Mouse (Mus musculus) midbrain, embryonic 16.5 days (tissue): ENCODE data around the gene Stk24. TPM values are rescaled to one million over a fixed set of nuclear protein-coding genes. Genes with fewer than 3 reads are reported as not detected.
A peak's percentile ranks its signal among the peaks of the same experiment; 100 is the strongest.

ENCODE experiments used
- ATAC-seq: fragments of 200-750 bp; cut with Nextera tagmentation; 2 replicates; pipeline ENCODE4 v1.8.0; 2017; ENCODE audit warnings: moderate TSS enrichment
- H3K27ac ChIP-seq: fragments of 300-500 bp; sonication (generic); 2 replicates; pipeline ENCODE4 v1.5.1; 2014; ENCODE audit warnings: mild to moderate bottlenecking, low read length, mixed read lengths
- H3K27me3 ChIP-seq: fragments of 300-500 bp; sonication (generic); 2 replicates; pipeline ENCODE4 v1.6.1; 2014; ENCODE audit warnings: low read depth, low read length, mixed read lengths; ENCODE audit not compliant: control insufficient read depth, insufficient read depth
- H3K36me3 ChIP-seq: fragments of 300-500 bp; sonication (generic); 2 replicates; pipeline ENCODE4 v1.6.1; 2014; ENCODE audit warnings: mild to moderate bottlenecking, low read length, moderate library complexity, mixed read lengths; ENCODE audit not compliant: control insufficient read depth, insufficient read depth
- H3K4me1 ChIP-seq: fragments of 300-500 bp; sonication (generic); 2 replicates; pipeline ENCODE4 v1.6.1; 2014; ENCODE audit warnings: mild to moderate bottlenecking, low read length, mixed read lengths; ENCODE audit not compliant: control insufficient read depth, insufficient read depth
- H3K4me2 ChIP-seq: fragments of 300-500 bp; sonication (generic); 2 replicates; pipeline ENCODE4 v1.6.1; 2014; ENCODE audit warnings: mild to moderate bottlenecking, low read length, mixed read lengths
- H3K4me3 ChIP-seq: fragments of 300-500 bp; sonication (generic); 2 replicates; pipeline ENCODE4 v1.5.1; 2014; ENCODE audit warnings: low read depth, mild to moderate bottlenecking, low read length, moderate library complexity, mixed read lengths
- H3K9ac ChIP-seq: fragments of 300-500 bp; sonication (generic); 2 replicates; pipeline ENCODE4 v1.6.1; 2014; ENCODE audit warnings: low read depth, low read length, mixed read lengths
- H3K9me3 ChIP-seq: fragments of 300-500 bp; sonication (generic); replicated peaks from 2 replicates; pipeline ENCODE4 v1.6.1; 2014; ENCODE audit warnings: mild to moderate bottlenecking, low read length, mixed read lengths; ENCODE audit not compliant: control insufficient read depth, poor library complexity, severe bottlenecking
- WGBS: fragments of 180-500 bp; shearing (Covaris S2); extraction: QIAGEN DNeasy Blood & Tissue Kit; methylation state at CpG from one replicate; pipeline ENCODE4 v1.1.7; 2014; 5-methylcytosine and 5-hydroxymethylcytosine counted together
- polyA plus RNA-seq: library from polyadenylated mRNA; unstranded; fragments of >200 nt; fragmentation: Nextera tagmentation; extraction: Ambion mirVana; gene quantifications from 2 replicates; pipeline ENCODE4 v1.2.1, GENCODE M21; 2015

The Stk24 gene
- polyA plus RNA-seq, 1 experiment from 2014 or later: 14.5 TPM

DNA sequence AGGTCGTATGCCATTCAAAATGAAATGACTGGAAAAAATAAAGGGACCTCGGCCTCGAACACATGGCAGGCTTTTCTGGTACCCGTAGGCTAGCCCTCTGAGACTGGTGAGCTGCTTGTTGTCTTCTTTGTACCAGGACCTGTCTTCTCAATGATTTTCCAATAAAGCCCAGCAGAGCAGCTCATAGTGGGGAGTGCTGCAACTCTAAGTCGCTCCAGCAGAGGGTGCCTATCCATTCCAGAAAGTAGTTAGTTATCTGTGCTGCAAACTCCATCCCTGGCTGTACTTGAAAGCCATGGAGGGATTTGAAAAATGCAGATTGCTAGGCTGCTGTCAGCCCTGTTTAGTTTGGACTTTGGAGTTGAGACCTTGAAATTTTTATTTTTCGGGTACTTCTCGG lies 120.0 kb downstream of the Stk24 start:
- H3K4me1 ChIP-seq: no peaks in the 10 kb centered on the region
- no peak overlapping the region for H3K4me2 ChIP-seq
- H3K4me3 ChIP-seq: no peak overlapping the region
- H3K9me3 ChIP-seq: no peaks in the 10 kb centered on the region
- WGBS: 45% methylated on average over 7 of the region's 7 CpGs
- H3K36me3 ChIP-seq: peaks cover 3% of the 10 kb centered on the region; the same call in 1 of the 2 replicates
- H3K9ac ChIP-seq: no peak overlapping the region
- H3K27ac ChIP-seq: 0 out of 2 replicates have a peak overlapping the region, but pooled peaks have one; percentile 48
- ATAC-seq: peak; percentile 59; the same call in 1 of the 2 replicates
- H3K27me3 ChIP-seq: no peaks in the 10 kb centered on the region

DNA sequence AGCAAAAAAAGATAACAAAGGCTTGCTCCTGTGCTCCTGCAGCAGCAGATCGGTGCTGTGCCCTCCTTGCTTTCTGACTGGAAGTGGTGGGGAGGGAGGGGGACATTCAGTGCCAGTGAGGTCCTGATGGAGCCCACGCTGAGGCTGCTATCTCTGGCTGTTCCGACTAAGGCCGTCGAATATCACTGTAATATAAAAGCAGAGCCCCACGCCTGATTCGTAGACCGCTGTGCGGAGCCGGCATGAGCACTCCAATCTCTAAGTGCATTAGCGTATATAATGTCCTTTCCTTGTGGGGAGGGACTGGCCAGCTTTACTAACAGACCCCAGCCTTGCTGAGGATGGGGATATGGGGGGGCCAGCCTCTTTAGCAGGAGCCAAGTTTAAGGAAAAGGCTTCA lies 120.5 kb downstream of the Stk24 start:
- ATAC-seq: peak; percentile 11; the same call in 1 of the 2 replicates
- H3K4me1 ChIP-seq: no peaks in the 10 kb centered on the region
- H3K27ac ChIP-seq: peak overlapping the region; percentile 48; the same call in 1 of the 2 replicates
- peaks cover 3% of the 10 kb centered on the region; the same call in 1 of the 2 replicates for H3K36me3 ChIP-seq
- H3K9me3 ChIP-seq: no peaks in the 10 kb centered on the region
- WGBS: 41% methylated on average over 11 of the region's 11 CpGs
- H3K9ac ChIP-seq: no peak overlapping the region; the same call in 1 of the 2 replicates
- no peaks in the 10 kb centered on the region for H3K27me3 ChIP-seq
- no peak overlapping the region for H3K4me3 ChIP-seq
- no peak overlapping the region for H3K4me2 ChIP-seq

DNA sequence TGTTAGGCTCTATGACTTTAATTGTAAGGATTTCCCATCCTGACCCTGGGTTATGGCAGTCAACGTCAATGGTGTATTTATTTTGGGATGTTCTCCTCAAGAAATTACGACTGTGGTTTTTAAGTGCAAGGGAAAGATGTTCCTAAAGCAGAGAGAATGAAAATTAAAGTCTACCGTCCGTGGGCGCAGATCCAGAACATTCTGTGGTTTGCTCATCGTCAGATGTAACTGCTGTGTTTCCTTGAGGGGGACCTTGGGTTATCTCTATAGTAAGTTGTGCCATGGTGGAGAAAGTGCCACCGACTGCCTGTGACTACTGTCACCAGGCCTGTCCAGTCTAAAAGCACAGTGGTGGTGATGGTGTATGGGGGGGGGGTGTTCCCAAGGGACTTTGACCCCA lies 122.9 kb downstream of the Stk24 start:
- Histone ChIP-seq H3K4me1 (no peaks in the 10 kb centered on the region), H3K36me3 (peaks cover 5% of the 10 kb centered on the region; the same call in 1 of the 2 replicates), H3K4me2 (no peak overlapping the region), H3K4me3 (no peak overlapping the region), H3K27me3 (no peaks in the 10 kb centered on the region), H3K9me3 (no peaks in the 10 kb centered on the region), H3K27ac (no peak overlapping the region), H3K9ac (no peak overlapping the region)
- no peak for ATAC-seq
- WGBS: 94% methylated on average over 7 of the region's 7 CpGs

DNA sequence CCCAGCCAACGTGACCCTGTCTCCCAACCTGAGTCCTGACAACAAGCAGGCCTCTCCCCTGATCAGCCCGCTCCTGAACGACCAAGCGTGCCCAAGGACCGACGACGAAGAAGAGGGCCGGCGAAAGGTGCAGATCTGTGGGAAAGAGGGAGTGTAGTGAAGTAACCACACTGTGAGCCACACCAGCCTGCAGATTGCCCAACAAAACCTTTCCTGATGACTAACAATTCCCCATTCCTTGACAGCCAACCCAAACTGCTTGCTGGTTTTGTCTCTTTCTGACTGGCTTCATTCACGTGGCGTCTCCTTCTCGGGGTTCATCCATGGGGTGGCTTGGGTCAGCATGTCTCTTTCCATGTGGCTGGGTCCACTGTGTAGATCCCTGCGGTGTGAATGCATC lies 124.3 kb downstream of the Stk24 start:
- ATAC-seq: no peak
- Histone ChIP-seq H3K9ac (no peak overlapping the region), H3K9me3 (no peaks in the 10 kb centered on the region), H3K4me3 (no peak overlapping the region), H3K4me2 (no peak overlapping the region), H3K27me3 (no peaks in the 10 kb centered on the region), H3K27ac (no peak overlapping the region), H3K4me1 (no peaks in the 10 kb centered on the region), H3K36me3 (peaks cover 5% of the 10 kb centered on the region; the same call in 1 of the 2 replicates)
- WGBS: 91% methylated on average over 13 of the region's 13 CpGs

DNA sequence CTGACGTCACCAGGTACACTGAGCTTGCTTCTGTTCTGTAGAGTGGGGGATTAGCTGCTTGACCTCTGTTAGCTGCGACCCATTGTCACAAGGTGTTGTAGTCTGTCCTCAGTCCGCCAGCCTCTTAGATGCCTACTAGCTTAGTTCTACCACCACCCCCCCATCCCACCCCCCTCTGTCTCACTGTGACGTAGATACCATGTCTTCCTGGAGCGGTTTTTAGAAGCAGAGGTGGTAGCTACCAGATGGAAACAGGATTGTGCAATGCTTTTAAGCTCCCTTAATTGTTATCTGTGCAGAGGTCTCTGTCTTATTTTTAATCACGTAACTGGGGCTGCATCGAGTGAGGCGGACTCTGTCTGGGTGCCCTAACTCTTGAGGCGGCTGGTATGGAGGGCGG lies 124.9 kb downstream of the Stk24 start:
- no peaks in the 10 kb centered on the region for H3K9me3 ChIP-seq
- no peaks in the 10 kb centered on the region for H3K4me1 ChIP-seq
- no peaks in the 10 kb centered on the region for H3K27me3 ChIP-seq
- no peak overlapping the region for H3K4me3 ChIP-seq
- H3K4me2 ChIP-seq: no peak overlapping the region
- 88% methylated on average over 10 of the region's 10 CpGs for WGBS
- no peak overlapping the region for H3K9ac ChIP-seq
- H3K36me3 ChIP-seq: peaks cover 5% of the 10 kb centered on the region; the same call in 1 of the 2 replicates
- no peak overlapping the region for H3K27ac ChIP-seq
- no peak for ATAC-seq

DNA sequence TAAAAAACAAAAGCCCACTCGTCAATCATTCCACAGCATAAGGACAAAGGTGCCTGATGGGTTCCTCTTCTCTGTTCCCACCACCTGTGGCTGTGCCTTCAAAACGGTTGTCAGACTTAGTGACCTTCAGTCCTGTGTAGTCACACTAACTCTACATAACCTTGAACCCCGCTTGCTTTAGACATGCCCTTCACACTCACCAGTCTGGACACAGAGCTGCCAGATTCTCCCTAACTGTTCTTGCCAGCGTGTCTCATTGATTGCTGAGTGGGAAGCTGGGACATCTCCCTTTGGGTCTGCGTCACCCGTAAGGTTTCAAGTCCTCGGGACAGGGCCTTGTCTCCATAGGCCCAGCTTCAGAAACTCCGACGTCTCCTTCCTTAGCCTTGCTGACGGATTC lies 127.3 kb downstream of the Stk24 start:
- no peak overlapping the region for H3K4me2 ChIP-seq
- H3K27me3 ChIP-seq: no peaks in the 10 kb centered on the region
- H3K4me3 ChIP-seq: no peak overlapping the region
- no peak overlapping the region for H3K27ac ChIP-seq
- no peak for ATAC-seq
- H3K9ac ChIP-seq: no peak overlapping the region
- H3K4me1 ChIP-seq: no peaks in the 10 kb centered on the region
- 90% methylated on average over 10 of the region's 10 CpGs for WGBS
- H3K9me3 ChIP-seq: no peaks in the 10 kb centered on the region
- H3K36me3 ChIP-seq: peaks cover 2% of the 10 kb centered on the region; the same call in 1 of the 2 replicates

DNA sequence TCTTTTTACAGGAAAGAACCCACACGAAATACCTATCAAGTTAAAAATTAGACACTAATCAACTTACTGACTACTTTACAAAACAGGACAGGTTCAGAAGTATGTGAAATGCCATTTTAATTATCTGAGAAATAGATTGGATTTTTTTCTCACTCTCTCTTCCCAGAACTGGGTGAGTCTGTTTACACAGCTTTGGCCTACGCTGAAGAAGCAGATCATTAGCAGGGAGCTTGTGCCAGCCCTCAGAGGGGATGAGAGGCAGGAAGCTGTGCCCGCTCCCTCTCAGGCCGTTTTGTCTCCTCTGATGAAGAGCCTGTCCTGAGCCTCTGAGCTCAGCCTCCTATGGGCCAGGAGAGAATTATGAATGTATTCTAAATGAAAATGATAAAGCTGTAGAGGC lies 128.1 kb downstream of the Stk24 start:
- Histone ChIP-seq H3K4me3 (no peak overlapping the region), H3K9ac (no peak overlapping the region), H3K4me1 (no peaks in the 10 kb centered on the region), H3K4me2 (no peak overlapping the region), H3K9me3 (no peaks in the 10 kb centered on the region), H3K36me3 (peaks cover 2% of the 10 kb centered on the region; the same call in 1 of the 2 replicates), H3K27me3 (no peaks in the 10 kb centered on the region), H3K27ac (no peak overlapping the region)
- 69% methylated on average over 4 of the region's 4 CpGs for WGBS
- no peak for ATAC-seq

DNA sequence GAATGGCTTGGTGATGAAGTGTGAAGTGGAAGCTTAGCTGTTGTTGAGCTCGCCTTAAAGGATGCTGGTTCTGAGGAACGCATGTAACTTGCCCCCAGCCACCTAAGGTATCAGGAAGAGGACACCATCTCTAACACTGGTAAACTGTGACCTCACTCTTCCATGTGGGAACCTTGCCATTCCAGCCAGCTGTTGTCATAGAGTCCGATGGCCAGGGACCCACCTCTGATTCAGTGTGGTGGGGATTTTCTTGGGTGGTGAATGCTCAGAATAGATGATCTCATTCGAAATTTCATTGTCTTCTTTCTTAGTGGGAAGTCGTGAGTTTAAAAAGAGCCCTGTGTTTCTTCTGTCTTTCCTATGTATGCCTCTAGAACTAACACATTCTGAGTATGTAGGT lies 128.7 kb downstream of the Stk24 start:
- H3K4me3 ChIP-seq: no peak overlapping the region
- H3K4me2 ChIP-seq: no peak overlapping the region
- H3K4me1 ChIP-seq: no peaks in the 10 kb centered on the region
- no peak for ATAC-seq
- no peaks in the 10 kb centered on the region for H3K27me3 ChIP-seq
- WGBS: 70% methylated on average over 5 of the region's 5 CpGs
- H3K9me3 ChIP-seq: no peaks in the 10 kb centered on the region
- no peak overlapping the region for H3K27ac ChIP-seq
- no peak overlapping the region for H3K9ac ChIP-seq
- H3K36me3 ChIP-seq: peaks cover 2% of the 10 kb centered on the region; the same call in 1 of the 2 replicates

DNA sequence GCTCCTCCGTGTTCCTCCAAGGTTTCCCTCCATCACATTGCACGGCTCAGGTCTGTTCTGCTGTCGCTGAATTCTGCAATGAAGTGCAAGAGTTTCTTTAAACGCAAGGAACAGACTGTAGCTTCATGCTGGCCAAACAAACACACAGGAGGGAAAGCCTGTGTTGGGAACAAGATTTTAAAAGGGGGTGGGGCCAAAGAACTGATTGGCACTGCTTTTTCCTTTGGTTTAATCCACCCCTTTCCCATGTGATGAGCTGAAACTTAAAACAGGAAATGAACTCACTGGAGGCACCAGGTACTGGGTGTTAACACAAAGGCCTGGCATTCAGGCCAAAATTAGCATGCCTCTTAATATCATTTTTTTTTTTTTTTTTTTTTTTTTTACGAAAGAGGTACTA lies 131.5 kb downstream of the Stk24 start:
- H3K4me3 ChIP-seq: no peak overlapping the region
- H3K9ac ChIP-seq: no peak overlapping the region
- H3K27me3 ChIP-seq: no peaks in the 10 kb centered on the region
- no peaks in the 10 kb centered on the region for H3K4me1 ChIP-seq
- H3K4me2 ChIP-seq: no peak overlapping the region
- no peak for ATAC-seq
- 86% methylated on average over 5 of the region's 5 CpGs for WGBS
- H3K36me3 ChIP-seq: peaks cover 10% of the 10 kb centered on the region
- no peaks in the 10 kb centered on the region for H3K9me3 ChIP-seq
- no peak overlapping the region for H3K27ac ChIP-seq
